Mouse (Mus musculus) lung, embryonic 16.5 days (tissue): ENCODE measurements around the gene Zfp786. TPM values are rescaled to one million over a fixed set of nuclear protein-coding genes. Genes with fewer than 3 reads are reported as not detected.
A peak's percentile ranks its signal among the peaks of the same experiment; 100 is the strongest.

ENCODE experiments used
- ATAC-seq: fragments of 200-750 bp; cut with Nextera tagmentation; 2 replicates; pipeline ENCODE4 v1.8.0; 2017; ENCODE audit warnings: low read depth, mild to moderate bottlenecking, moderate library complexity
- H3K27ac ChIP-seq: fragments of 300-500 bp; sonication (generic); 2 replicates; pipeline ENCODE4 v1.5.1; 2014; ENCODE audit warnings: mild to moderate bottlenecking, control low read depth, low read length
- H3K27me3 ChIP-seq: fragments of 300-500 bp; sonication (generic); 2 replicates; pipeline ENCODE4 v1.6.1; 2014; ENCODE audit warnings: low read depth, low read length, mixed read lengths; ENCODE audit not compliant: control insufficient read depth, insufficient read depth
- H3K36me3 ChIP-seq: fragments of 300-500 bp; sonication (generic); 2 replicates; pipeline ENCODE4 v1.6.1; 2014; ENCODE audit warnings: low read length; ENCODE audit not compliant: control insufficient read depth, insufficient read depth
- H3K4me1 ChIP-seq: fragments of 300-500 bp; sonication (generic); replicated peaks from 2 replicates; pipeline ENCODE4 v1.6.1; 2014; ENCODE audit warnings: low read length, mixed read lengths; ENCODE audit not compliant: control insufficient read depth, insufficient read depth
- H3K4me2 ChIP-seq: fragments of 300-500 bp; sonication (generic); 2 replicates; pipeline ENCODE4 v1.6.1; 2014; ENCODE audit warnings: low read depth, low read length, control low read depth
- H3K4me3 ChIP-seq: fragments of 300-500 bp; sonication (generic); 2 replicates; pipeline ENCODE4 v1.5.1; 2014; ENCODE audit warnings: mild to moderate bottlenecking, low read length, control low read depth
- H3K9ac ChIP-seq: fragments of 300-500 bp; sonication (generic); 2 replicates; pipeline ENCODE4 v1.6.1; 2014; ENCODE audit warnings: low read length, control low read depth
- H3K9me3 ChIP-seq: fragments of 300-500 bp; sonication (generic); 2 replicates; pipeline ENCODE4 v1.6.1; 2016; ENCODE audit warnings: low read length; ENCODE audit not compliant: control insufficient read depth
- WGBS: fragments of 180-500 bp; shearing (Covaris S2); extraction: QIAGEN DNeasy Blood & Tissue Kit; methylation state at CpG from one replicate; pipeline ENCODE4 v1.1.7; 2014; 5-methylcytosine and 5-hydroxymethylcytosine counted together
- polyA plus RNA-seq: library from polyadenylated mRNA; unstranded; fragments of >200 nt; fragmentation: Nextera tagmentation; extraction: Ambion mirVana; gene quantifications from 2 replicates; pipeline ENCODE4 v1.2.1, GENCODE M21; 2015

Zfp786 gene
- polyA plus RNA-seq, 1 experiment from 2014 or later = 3.1 TPM

DNA sequence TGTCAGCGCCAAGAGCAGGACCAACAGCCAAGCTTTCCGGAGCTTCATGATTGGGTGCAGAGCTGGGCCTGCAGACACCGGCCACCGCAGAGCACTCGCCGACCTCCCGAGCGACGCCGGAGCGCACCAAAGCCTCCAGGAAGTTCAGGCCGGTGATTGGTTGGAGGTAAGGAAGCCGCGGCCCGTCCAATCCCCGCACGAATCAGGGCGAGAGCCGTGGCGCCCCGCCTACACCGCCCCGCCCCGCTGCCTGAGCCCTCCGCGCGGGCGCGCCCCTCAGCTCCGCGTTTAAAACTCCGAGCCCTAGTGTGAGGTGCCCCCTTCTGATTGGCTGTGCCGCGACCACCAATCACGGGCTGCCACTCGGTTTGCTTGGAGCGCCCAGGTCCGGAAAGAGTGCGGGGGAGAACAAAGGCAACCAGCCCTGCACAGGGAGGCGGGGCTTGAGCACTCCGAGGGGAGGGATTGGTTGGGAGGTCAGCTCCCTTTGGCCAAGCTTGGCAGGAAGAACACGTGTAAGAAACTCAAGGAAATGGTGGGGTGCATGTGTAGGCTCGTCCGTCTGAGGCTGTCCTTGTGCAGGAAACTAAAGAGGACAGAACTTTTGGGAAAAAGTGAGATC, 17.3 kb downstream of the Zfp786 start, which contains the start of gene Pdia4:
TSS of gene Pdia4 (minus strand) at position 174 of the 622 bp plus-strand sequence.
- peak; percentile 99 for ATAC-seq
- H3K4me1 ChIP-seq = peaks cover 27% of the 10 kb centered on the region
- no peaks in the 10 kb centered on the region for H3K9me3 ChIP-seq
- H3K27ac ChIP-seq = peak within 1 kb of the TSS; percentile 96
- H3K9ac ChIP-seq = peak within 1 kb of the TSS; percentile 96
- peak within 1 kb of the TSS; percentile 82 for H3K4me2 ChIP-seq
- under 1% methylated on average over 37 of the region's 44 CpGs for WGBS
- no peaks in the 10 kb centered on the region for H3K27me3 ChIP-seq
- H3K4me3 ChIP-seq = peak within 1 kb of the TSS; percentile 89
- H3K36me3 ChIP-seq = no peaks in the 10 kb centered on the region

GRCm38 (mm10) chr6:47812271-47812915, 18.3 kb downstream of the Zfp786 start:
- H3K9ac ChIP-seq = peak overlapping the region; percentile 96
- no peaks in the 10 kb centered on the region; the same call in 1 of the 2 replicates for H3K36me3 ChIP-seq
- no peak for ATAC-seq
- H3K9me3 ChIP-seq = no peaks in the 10 kb centered on the region
- H3K27ac ChIP-seq = peak overlapping the region; percentile 96
- H3K4me2 ChIP-seq = peak overlapping the region; percentile 82
- H3K4me1 ChIP-seq = peaks cover 27% of the 10 kb centered on the region
- WGBS = under 1% methylated on average over 17 of the region's 17 CpGs
- H3K4me3 ChIP-seq = peak overlapping the region; percentile 89
- no peaks in the 10 kb centered on the region for H3K27me3 ChIP-seq

GRCm38 (mm10) chr6:47811324-47811723, 19.3 kb downstream of the Zfp786 start:
- peaks cover 6% of the 10 kb centered on the region for H3K36me3 ChIP-seq
- H3K4me1 ChIP-seq = peaks cover 27% of the 10 kb centered on the region
- no peaks in the 10 kb centered on the region for H3K9me3 ChIP-seq
- H3K4me3 ChIP-seq = peak overlapping the region; percentile 89
- no peak for ATAC-seq
- H3K27me3 ChIP-seq = no peaks in the 10 kb centered on the region
- 20% methylated on average over 5 of the region's 5 CpGs for WGBS
- H3K9ac ChIP-seq = peak overlapping the region; percentile 96
- H3K27ac ChIP-seq = no peak overlapping the region
- H3K4me2 ChIP-seq = peak overlapping the region; percentile 82

- Histone ChIP-seq H3K27me3 (no peaks in the 10 kb centered on the region), H3K27ac (no peak overlapping the region), H3K4me2 (0 out of 2 replicates have a peak overlapping the region, but pooled peaks have one; percentile 13), H3K4me3 (no peak overlapping the region), H3K9me3 (no peaks in the 10 kb centered on the region), H3K36me3 (peaks cover 16% of the 10 kb centered on the region), H3K9ac (no peak overlapping the region), H3K4me1 (peaks cover 27% of the 10 kb centered on the region)
- no peak for ATAC-seq
- WGBS = 38% methylated on average over 2 of the region's 2 CpGs
Measured at GRCm38 (mm10) chr6:47810181-47810580, 20.5 kb downstream of the Zfp786 start.

- H3K4me2 ChIP-seq = no peak overlapping the region
- H3K4me3 ChIP-seq = no peak overlapping the region
- H3K4me1 ChIP-seq = peaks cover 27% of the 10 kb centered on the region
- peaks cover 24% of the 10 kb centered on the region for H3K36me3 ChIP-seq
- no peak overlapping the region for H3K9ac ChIP-seq
- no peaks in the 10 kb centered on the region for H3K9me3 ChIP-seq
- 49% methylated on average over 4 of the region's 4 CpGs for WGBS
- H3K27ac ChIP-seq = peak overlapping the region; percentile 24
- ATAC-seq = no peak
- H3K27me3 ChIP-seq = no peaks in the 10 kb centered on the region
Measured at GRCm38 (mm10) chr6:47809053-47809452, 21.6 kb downstream of the Zfp786 start.

DNA sequence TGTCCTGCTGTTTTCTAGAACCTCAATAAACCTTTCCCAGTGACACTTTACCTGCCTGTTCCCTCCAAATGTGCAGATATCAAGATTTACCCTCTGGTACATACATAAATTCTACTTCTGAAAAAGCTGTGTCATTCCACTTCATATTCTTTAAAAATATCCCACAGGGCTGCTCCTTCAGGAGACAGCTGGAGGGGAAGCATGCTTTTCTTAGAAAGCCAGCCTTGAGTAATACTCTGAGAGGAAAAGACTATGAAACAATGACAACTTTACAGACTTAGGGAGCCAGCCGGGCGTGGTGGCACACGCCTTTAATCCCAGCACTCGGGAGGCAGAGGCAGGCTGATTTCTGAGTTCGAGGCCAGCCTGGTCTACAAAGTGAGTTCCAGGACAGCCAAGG, 22.1 kb downstream of the Zfp786 start:
- H3K4me1 ChIP-seq = peaks cover 27% of the 10 kb centered on the region
- H3K4me2 ChIP-seq = no peak overlapping the region
- no peaks in the 10 kb centered on the region for H3K27me3 ChIP-seq
- H3K9me3 ChIP-seq = no peaks in the 10 kb centered on the region
- no peak overlapping the region for H3K4me3 ChIP-seq
- no peak for ATAC-seq
- H3K36me3 ChIP-seq = peaks cover 29% of the 10 kb centered on the region
- H3K9ac ChIP-seq = no peak overlapping the region
- 83% methylated on average over 5 of the region's 5 CpGs for WGBS
- peak overlapping the region; percentile 32 for H3K27ac ChIP-seq

- H3K36me3 ChIP-seq = peaks cover 41% of the 10 kb centered on the region
- ATAC-seq = no peak
- 91% methylated on average over 2 of the region's 2 CpGs for WGBS
Measured at GRCm38 (mm10) chr6:47807419-47807818, 23.2 kb downstream of the Zfp786 start.

GRCm38 (mm10) chr6:47805520-47805919, 25.1 kb downstream of the Zfp786 start:
- no peak for ATAC-seq
- Histone ChIP-seq H3K27ac (no peak overlapping the region), H3K27me3 (no peaks in the 10 kb centered on the region), H3K36me3 (peaks cover 51% of the 10 kb centered on the region), H3K4me2 (no peak overlapping the region), H3K9ac (no peak overlapping the region), H3K4me1 (peaks cover 14% of the 10 kb centered on the region), H3K9me3 (no peaks in the 10 kb centered on the region), H3K4me3 (no peak overlapping the region)
- WGBS = 63% methylated on average over 2 of the region's 2 CpGs

More at GRCm38 (mm10) chr6:47807419-47807818, 23.2 kb downstream of the Zfp786 start:
- Histone ChIP-seq H3K4me1 (peaks cover 27% of the 10 kb centered on the region), H3K27me3 (no peaks in the 10 kb centered on the region), H3K4me3 (no peak overlapping the region), H3K9me3 (no peaks in the 10 kb centered on the region), H3K27ac (no peak overlapping the region), H3K9ac (no peak overlapping the region), H3K4me2 (no peak overlapping the region)

DNA sequence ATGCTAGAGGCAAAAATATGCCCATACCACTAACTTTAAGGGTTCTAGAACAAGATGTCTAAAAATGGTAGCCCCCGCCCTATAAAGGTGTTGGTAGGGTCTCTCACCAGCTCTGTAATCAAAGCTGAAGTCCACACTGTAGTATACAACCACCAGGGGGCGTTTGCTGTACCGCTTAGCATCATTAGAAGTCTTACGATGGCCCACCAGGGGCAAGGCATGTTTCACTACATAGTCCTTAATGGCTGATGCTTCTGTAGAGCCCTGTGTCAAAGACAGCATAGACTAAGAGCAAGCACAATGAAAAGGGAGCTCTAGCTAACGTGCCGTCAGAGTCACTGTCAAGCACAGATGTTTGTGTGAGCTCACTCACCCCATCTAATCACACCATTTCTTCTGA, 31.6 kb downstream of the Zfp786 start:
- Histone ChIP-seq H3K36me3 (peaks cover 79% of the 10 kb centered on the region), H3K27ac (no peak overlapping the region), H3K9me3 (no peaks in the 10 kb centered on the region), H3K4me2 (no peak overlapping the region), H3K9ac (no peak overlapping the region), H3K4me1 (no peaks in the 10 kb centered on the region), H3K4me3 (no peak overlapping the region), H3K27me3 (no peaks in the 10 kb centered on the region)
- peak; percentile 71; the same call in 1 of the 2 replicates for ATAC-seq
- WGBS = 31% methylated on average over 6 of the region's 6 CpGs
